13 mouse cellular contexts compared by ENCODE assay signal in the genomic region with DNA sequence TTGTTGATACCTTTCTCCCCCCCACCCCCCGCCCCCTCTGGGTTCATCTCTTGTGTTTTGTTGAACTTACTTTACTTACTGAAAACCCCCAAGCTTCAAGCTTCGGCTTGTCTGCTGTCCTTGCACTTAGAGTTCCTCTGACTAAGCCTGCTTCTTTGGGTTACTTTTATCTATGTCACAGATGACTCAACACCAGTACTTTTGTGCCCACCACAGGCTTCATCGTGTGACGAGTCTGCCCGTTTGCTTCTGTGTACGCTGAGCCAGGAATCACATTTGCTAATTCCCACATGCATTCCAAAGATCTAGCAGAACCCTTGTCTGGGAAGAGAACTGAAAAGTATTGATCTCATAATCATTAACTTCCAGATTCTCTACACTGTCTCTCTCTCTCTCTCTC.
"Had no signal": no experiment of that assay in that cellular context is flagged by ENCODE, and none has a peak within 500 bp of the region (broad histone marks: within the 10 kb centered on the region; RNA-seq: fewer than 3 reads in every experiment).

No protein-coding gene starts in this region.

- H3K4me2 ChIP-seq: limb, embryonic 15.5 days; neural tube, embryonic 13.5 days had no signal

- H3K9me3 ChIP-seq: limb, embryonic 15.5 days; neural tube, embryonic 13.5 days had no signal

- H3K4me3 ChIP-seq: layer of hippocampus, adult 2 months; limb, embryonic 15.5 days; neural tube, embryonic 13.5 days had no signal

- H3K27ac ChIP-seq: layer of hippocampus, adult 2 months; limb, embryonic 15.5 days; liver, embryonic 14.5 days; neural tube, embryonic 13.5 days had no signal

- H3K9ac ChIP-seq: limb, embryonic 15.5 days; liver, embryonic 14.5 days; neural tube, embryonic 13.5 days had no signal

- H3K36me3 ChIP-seq: limb, embryonic 15.5 days; neural tube, embryonic 13.5 days had no signal

- H3K4me1 ChIP-seq: limb, embryonic 15.5 days had no signal

- H3K27me3 ChIP-seq: limb, embryonic 15.5 days; neural tube, embryonic 13.5 days had no signal

- DNase-seq: kidney, adult 11 months; kidney, adult 9 months; kidney, postnatal 10 days; kidney, postnatal 4 days; lung, adult 18-20 months; midbrain, embryonic 14.5 days; retina, postnatal 1 day; right cerebral cortex, postnatal 14 days; thymus, postnatal 4 days had no signal
